Mouse (Mus musculus) MEL (cell line): ENCODE measurements around the gene Hdac2. TPM values are rescaled to one million over a fixed set of nuclear protein-coding genes. Genes with fewer than 3 reads are reported as not detected.

Source experiments
- DNase-seq: peaks from one replicate; pipeline ENCODE4 v3.0.0; 2011; ENCODE audit warnings: low read depth, low spot score
- H3K27ac ChIP-seq: 2 replicates; pipeline ENCODE4 v1.5.1; 2012; ENCODE audit warnings: low read depth, mild to moderate bottlenecking, control low read depth, low read length, moderate library complexity; ENCODE audit not compliant: control insufficient read depth
- H3K27me3 ChIP-seq, 2 experiments: fragments of 150-350 bp in 1 of 2; sonication (generic) in 1 of 2; 2 replicates each; pipeline ENCODE4 v1.6.1; 2012; ENCODE audit warnings: low read length in 2 of 2, mild to moderate bottlenecking in 2 of 2, improper control_type of control experiment in 1 of 2, moderate library complexity in 1 of 2; ENCODE audit not compliant: insufficient read depth in 2 of 2, control insufficient read depth in 1 of 2
- H3K36me3 ChIP-seq, 2 experiments: 2 replicates each; pipeline ENCODE4 v1.6.1; 2012 to 2014; ENCODE audit warnings: low read length in 2 of 2, improper control_type of control experiment in 1 of 2, inconsistent platforms in 1 of 2, mild to moderate bottlenecking in 1 of 2; ENCODE audit not compliant: insufficient read depth in 2 of 2, control insufficient read depth in 1 of 2
- H3K4me1 ChIP-seq, 2 experiments: fragments of 150-350 bp in 1 of 2; sonication (generic) in 1 of 2; 2 replicates each; pipeline ENCODE4 v1.6.1; 2012; ENCODE audit warnings: low read length in 2 of 2, improper control_type of control experiment in 1 of 2, mild to moderate bottlenecking in 1 of 2; ENCODE audit not compliant: insufficient read depth in 2 of 2, control insufficient read depth in 1 of 2
- H3K4me3 ChIP-seq, 2 experiments: fragments of 150-350 bp in 1 of 2; sonication (generic) in 1 of 2; 2 replicates each; pipeline ENCODE4 v1.5.1; 2012; ENCODE audit warnings: low read depth in 2 of 2, low read length in 2 of 2, mild to moderate bottlenecking in 2 of 2, moderate library complexity in 2 of 2, control low read depth in 1 of 2, improper control_type of control experiment in 1 of 2; ENCODE audit not compliant: control insufficient read depth in 1 of 2, insufficient read depth in 1 of 2
- H3K79me2 ChIP-seq: 2 replicates; pipeline ENCODE4 v1.6.1; 2012; ENCODE audit warnings: mild to moderate bottlenecking, low read length, moderate library complexity; ENCODE audit not compliant: control insufficient read depth, poor library complexity, insufficient read depth
- H3K9ac ChIP-seq: 2 replicates; pipeline ENCODE4 v1.6.1; 2012; ENCODE audit warnings: low read depth, mild to moderate bottlenecking, control low read depth, low read length, moderate library complexity; ENCODE audit not compliant: control insufficient read depth, poor library complexity, severe bottlenecking
- H3K9me3 ChIP-seq: fragments of 150-350 bp; sonication (generic); replicated peaks from 2 replicates; pipeline ENCODE4 v1.6.1; 2012; ENCODE audit warnings: mild to moderate bottlenecking, low read length, improper control_type of control experiment, moderate library complexity; ENCODE audit not compliant: insufficient read depth
- CHD2 ChIP-seq: IDR thresholded peaks from 2 replicates; pipeline ENCODE4 v1.6.1; 2011; ENCODE audit warnings: low read length, improper control_type of control experiment
- CTCF ChIP-seq, 3 experiments: IDR thresholded peaks in 2 of 3; conservative IDR thresholded peaks in 1 of 3; 2 replicates each; pipeline ENCODE4 v1.5.1; 2011 to 2012; ENCODE audit warnings: low read length in 3 of 3, low read depth in 2 of 3, mild to moderate bottlenecking in 2 of 3, improper control_type of control experiment in 1 of 3, inconsistent platforms in 1 of 3, mixed read lengths in 1 of 3, moderate library complexity in 1 of 3; ENCODE audit not compliant: control insufficient read depth in 1 of 3, insufficient read depth in 1 of 3, poor library complexity in 1 of 3, severe bottlenecking in 1 of 3
- ELF1 ChIP-seq: IDR thresholded peaks from 2 replicates; pipeline ENCODE4 v1.6.1; 2014; ENCODE audit warnings: low read depth, mild to moderate bottlenecking, inconsistent platforms, low read length, improper control_type of control experiment, moderate library complexity
- ETS1 ChIP-seq: IDR thresholded peaks from 2 replicates; pipeline ENCODE4 v1.6.1; 2012; ENCODE audit warnings: low read depth, mild to moderate bottlenecking, inconsistent platforms, low read length, improper control_type of control experiment, moderate library complexity
- HCFC1 ChIP-seq: IDR thresholded peaks from 2 replicates; pipeline ENCODE4 v1.6.1; 2012; ENCODE audit warnings: low read depth, mild to moderate bottlenecking, inconsistent platforms, low read length, improper control_type of control experiment, moderate library complexity
- JUND ChIP-seq: IDR thresholded peaks from 2 replicates; pipeline ENCODE4 v1.6.1; 2011; ENCODE audit warnings: low read depth, mild to moderate bottlenecking, improper control_type of control experiment, low read length
- MAX ChIP-seq: IDR thresholded peaks from 2 replicates; pipeline ENCODE4 v1.6.1; 2011; ENCODE audit warnings: low read length, improper control_type of control experiment
- MAZ ChIP-seq: IDR thresholded peaks from 2 replicates; pipeline ENCODE4 v1.6.1; 2012; ENCODE audit warnings: low read depth, mild to moderate bottlenecking, inconsistent platforms, low read length, improper control_type of control experiment
- MYB ChIP-seq: IDR thresholded peaks from 2 replicates; pipeline ENCODE4 v1.6.1; 2011; ENCODE audit warnings: mild to moderate bottlenecking, low read depth, low read length, improper control_type of control experiment
- MYC ChIP-seq: IDR thresholded peaks from 2 replicates; pipeline ENCODE4 v1.6.1; 2011; ENCODE audit warnings: low read depth, mild to moderate bottlenecking, low read length, improper control_type of control experiment, moderate library complexity
- NELFE ChIP-seq: IDR thresholded peaks from 2 replicates; pipeline ENCODE4 v1.6.1; 2011; ENCODE audit warnings: low read depth, low read length, improper control_type of control experiment
- POLR2A ChIP-seq, 2 experiments: IDR thresholded peaks; 2 replicates each; pipeline ENCODE4 v1.6.1; 2011 to 2012; ENCODE audit warnings: low read length in 2 of 2, mild to moderate bottlenecking in 2 of 2, control low read depth in 1 of 2, improper control_type of control experiment in 1 of 2, low read depth in 1 of 2, moderate library complexity in 1 of 2; ENCODE audit not compliant: control insufficient read depth in 1 of 2, insufficient read depth in 1 of 2, poor library complexity in 1 of 2
- POLR2AphosphoS2 ChIP-seq: IDR thresholded peaks from 2 replicates; pipeline ENCODE4 v1.6.1; 2011; ENCODE audit warnings: low read length, improper control_type of control experiment
- SMC3 ChIP-seq: IDR thresholded peaks from 2 replicates; pipeline ENCODE4 v1.6.1; 2011; ENCODE audit warnings: low read depth, low read length, improper control_type of control experiment
- TCF12 ChIP-seq: IDR thresholded peaks from 2 replicates; pipeline ENCODE4 v1.6.1; 2014; ENCODE audit warnings: low read depth, mild to moderate bottlenecking, inconsistent platforms, low read length, improper control_type of control experiment, moderate library complexity
- UBTF ChIP-seq: IDR thresholded peaks from 2 replicates; pipeline ENCODE4 v1.6.1; 2012; ENCODE audit warnings: low read depth, mild to moderate bottlenecking, inconsistent platforms, low read length, improper control_type of control experiment, moderate library complexity, borderline replicate concordance; ENCODE audit not compliant: insufficient read depth
- USF1 ChIP-seq: IDR thresholded peaks from 2 replicates; pipeline ENCODE4 v1.6.1; 2014; ENCODE audit warnings: low read depth, mild to moderate bottlenecking, inconsistent platforms, low read length, improper control_type of control experiment, moderate library complexity
- USF2 ChIP-seq, 2 experiments: IDR thresholded peaks; 2 replicates each; pipeline ENCODE4 v1.6.1; 2011 to 2012; ENCODE audit warnings: improper control_type of control experiment in 2 of 2, low read length in 2 of 2, borderline replicate concordance in 1 of 2, inconsistent platforms in 1 of 2, low read depth in 1 of 2, mild to moderate bottlenecking in 1 of 2; ENCODE audit not compliant: insufficient read depth in 1 of 2
- ZC3H11A ChIP-seq: IDR thresholded peaks from 2 replicates; pipeline ENCODE4 v1.6.1; 2012; ENCODE audit warnings: low read depth, mild to moderate bottlenecking, inconsistent platforms, low read length, improper control_type of control experiment
- ZMIZ1 ChIP-seq: IDR thresholded peaks from 2 replicates; pipeline ENCODE4 v1.6.1; 2012; ENCODE audit warnings: low read depth, mild to moderate bottlenecking, inconsistent platforms, low read length, improper control_type of control experiment, moderate library complexity
- ZNF384 ChIP-seq: IDR thresholded peaks from 2 replicates; pipeline ENCODE4 v1.6.1; 2012; ENCODE audit warnings: low read depth, mild to moderate bottlenecking, inconsistent platforms, low read length, improper control_type of control experiment
- polyA plus RNA-seq, 2 experiments: library from polyadenylated mRNA; stranded (reverse) in 1 of 2; unstranded in 1 of 2; fragments of >175 nt in 1 of 2; fragments of >200 nt in 1 of 2; gene quantifications; 2 replicates each; pipeline versions ENCODE4 v1.2.1 to v1.2.4; 2012; ENCODE audit warnings: low replicate concordance in 2 of 2, low read depth in 1 of 2; ENCODE audit not compliant: insufficient read length in 2 of 2, insufficient read depth in 1 of 2, missing spikeins in 1 of 2
- total RNA-seq: library from RNA; depleted of rRNA; stranded (reverse); fragments of 300-350 nt; gene quantifications from 2 replicates; pipeline ENCODE4 v1.2.3, GENCODE M21; 2012

The Hdac2 gene
- total and polyA plus RNA-seq, 3 experiments = 112 to 165 (median 144) TPM

DNA sequence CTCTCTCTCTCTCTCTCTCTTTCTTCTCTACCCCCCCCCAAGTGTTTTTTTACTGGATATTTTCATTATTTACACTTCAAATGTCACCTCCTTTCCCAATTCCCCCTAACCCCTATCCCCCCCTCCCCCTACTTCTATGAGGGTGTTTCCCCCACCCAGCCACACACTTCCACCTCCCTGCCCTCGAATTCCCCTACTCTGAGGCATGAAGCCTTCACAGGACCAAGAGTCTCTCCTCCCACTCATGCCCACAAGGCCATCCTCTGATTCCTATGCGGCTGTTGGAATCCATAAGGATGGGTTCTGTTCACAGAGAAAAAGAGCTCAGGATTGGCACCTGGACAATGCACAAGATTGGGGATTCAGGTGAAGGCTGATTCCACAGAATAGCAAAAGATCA, 38.1 kb upstream of the Hdac2 start:
- DNase-seq = no peak
- Histone ChIP-seq H3K79me2 (no peaks in the 10 kb centered on the region), H3K36me3 (no peaks in the 10 kb centered on the region), H3K9me3 (no peaks in the 10 kb centered on the region), H3K9ac (no peak overlapping the region), H3K27me3 (no peaks in the 10 kb centered on the region), H3K4me1 (no peaks in the 10 kb centered on the region), H3K4me3 (no peak overlapping the region), H3K27ac (no peak overlapping the region)
- no peak for TF ChIP-seq USF1

DNA sequence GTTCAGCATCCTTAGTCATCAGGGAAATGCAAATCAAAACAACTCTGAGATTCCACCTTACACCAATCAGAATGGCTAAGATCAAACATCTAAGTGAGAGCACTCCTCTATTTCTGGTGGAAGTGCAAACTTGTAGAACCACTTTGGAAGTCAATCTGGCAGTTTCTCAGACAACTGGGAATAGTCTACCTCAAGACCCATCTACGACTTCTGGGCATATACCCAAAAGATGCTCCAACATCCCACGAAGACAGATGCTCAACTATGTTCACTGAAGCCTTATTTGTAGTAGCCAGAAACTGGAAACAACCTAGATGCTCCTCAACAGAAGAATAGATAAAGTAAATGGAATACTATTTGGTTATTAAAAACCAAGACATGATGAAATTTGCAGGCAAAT, 22.6 kb upstream of the Hdac2 start:
- Histone ChIP-seq H3K4me3 (no peak overlapping the region), H3K27ac (no peak overlapping the region), H3K4me1 (no peaks in the 10 kb centered on the region), H3K9ac (no peak overlapping the region), H3K27me3 (no peaks in the 10 kb centered on the region), H3K36me3 (no peaks in the 10 kb centered on the region), H3K79me2 (no peaks in the 10 kb centered on the region), H3K9me3 (no peaks in the 10 kb centered on the region)
- TF ChIP-seq ZMIZ1 (no peak), ZNF384 (no peak), CTCF (IDR thresholded peaks at IDR 0.05 in 2 of 3, conservative IDR thresholded peaks at IDR 0.05 in 1 of 3; ENCODE audit: control insufficient read depth in 1 of 3, insufficient read depth in 1 of 3, low read depth in 2 of 3, low read length in 3 of 3, poor library complexity in 1 of 3, severe bottlenecking in 1 of 3) (no peak), ETS1 (no peak), MAZ (no peak)
- DNase-seq = no peak

DNA sequence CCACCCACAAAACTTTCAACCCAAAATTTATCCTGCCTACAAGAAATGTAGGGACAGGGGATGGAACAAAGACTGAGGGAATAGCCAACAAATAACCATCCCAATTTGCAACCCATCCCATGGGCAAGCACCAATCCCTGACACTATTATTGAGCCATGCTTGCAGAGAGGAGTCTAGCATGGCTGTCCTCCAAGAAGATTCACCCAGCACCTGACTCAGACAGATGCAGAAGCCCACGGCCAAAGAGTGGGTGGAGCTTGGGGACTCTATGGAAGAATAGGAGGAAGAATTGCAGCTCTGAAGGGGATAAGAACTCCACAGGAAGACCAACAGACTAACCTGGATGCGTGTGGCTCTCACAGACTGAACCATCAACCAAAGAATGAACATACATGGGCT, 21.7 kb upstream of the Hdac2 start:
- no peak for TF ChIP-seq MYB
- TF ChIP-seq MYC = no peak
- no peak for TF ChIP-seq SMC3
- no peak for TF ChIP-seq ZMIZ1
- no peak for TF ChIP-seq POLR2A (IDR thresholded peaks at IDR 0.05; ENCODE audit: control insufficient read depth in 1 of 2, insufficient read depth in 1 of 2, low read depth in 1 of 2, low read length in 2 of 2, poor library complexity in 1 of 2)
- no peak for TF ChIP-seq ZNF384
- TF ChIP-seq USF1 = no peak
- TF ChIP-seq UBTF = no peak
- no peak for TF ChIP-seq USF2 (IDR thresholded peaks at IDR 0.05; ENCODE audit: borderline replicate concordance in 1 of 2, insufficient read depth in 1 of 2, low read depth in 1 of 2, low read length in 2 of 2)
- no peak for TF ChIP-seq ETS1
- no peak for TF ChIP-seq ZC3H11A
- no peak for TF ChIP-seq CHD2
- TF ChIP-seq MAZ = no peak
- no peak for TF ChIP-seq TCF12
- TF ChIP-seq POLR2AphosphoS2 = no peak
- TF ChIP-seq NELFE = no peak
- TF ChIP-seq MAX = no peak
- TF ChIP-seq ELF1 = no peak
- no peak for TF ChIP-seq JUND
- TF ChIP-seq HCFC1 = no peak
- no peaks in the 10 kb centered on the region for H3K36me3 ChIP-seq

More for the DNA sequence above, 21.7 kb upstream of the Hdac2 start:
- Histone ChIP-seq H3K4me1 (no peaks in the 10 kb centered on the region), H3K27me3 (no peaks in the 10 kb centered on the region), H3K9me3 (no peaks in the 10 kb centered on the region), H3K9ac (no peak overlapping the region), H3K4me3 (no peak overlapping the region), H3K27ac (no peak overlapping the region), H3K79me2 (no peaks in the 10 kb centered on the region)
- DNase-seq = no peak
